Mouse (Mus musculus) erythroblast, embryonic 14.5 days (primary cell): ENCODE data around the gene Fam49a.

Source experiments
- GATA1 ChIP-seq: IDR thresholded peaks from 2 replicates; pipeline ENCODE4 v1.6.1; 2012; ENCODE audit warnings: low read length, inconsistent platforms, mixed read lengths
- TAL1 ChIP-seq: IDR thresholded peaks from 3 replicates; pipeline ENCODE4 v1.6.1; 2012; ENCODE audit warnings: low read length, inconsistent platforms, mixed read lengths

- no peak for TF ChIP-seq TAL1
- no peak for TF ChIP-seq GATA1
Measured at GRCm38 (mm10) chr12:12362371-12362770, 100.4 kb downstream of the Fam49a start.
